Mouse (Mus musculus) intestine, postnatal 0 days (tissue): ENCODE data around the gene 4933415A04Rik. TPM values are rescaled to one million over a fixed set of nuclear protein-coding genes. Genes with fewer than 3 reads are reported as not detected.

Experiments
- ATAC-seq: fragments of 200-750 bp; cut with Nextera tagmentation; 2 replicates; pipeline ENCODE4 v1.8.0; 2017; ENCODE audit warnings: mild to moderate bottlenecking, moderate TSS enrichment, moderate library complexity
- H3K27ac ChIP-seq: fragments of 300-500 bp; sonication (generic); 2 replicates; pipeline ENCODE4 v1.5.1; 2014; ENCODE audit warnings: mild to moderate bottlenecking, low read depth, low read length, moderate library complexity
- H3K27me3 ChIP-seq: fragments of 300-500 bp; sonication (generic); replicated peaks from 2 replicates; pipeline ENCODE4 v1.6.1; 2014; ENCODE audit warnings: low read length, mixed read lengths; ENCODE audit not compliant: control insufficient read depth, insufficient read depth
- H3K36me3 ChIP-seq: fragments of 300-500 bp; sonication (generic); 2 replicates; pipeline ENCODE4 v1.6.1; 2014; ENCODE audit warnings: mild to moderate bottlenecking, moderate library complexity; ENCODE audit not compliant: control insufficient read depth, insufficient read depth
- H3K4me1 ChIP-seq: fragments of 300-500 bp; sonication (generic); replicated peaks from 2 replicates; pipeline ENCODE4 v1.6.1; 2014; ENCODE audit warnings: antibody characterized with exemption, low read length, mixed read lengths; ENCODE audit not compliant: control insufficient read depth, insufficient read depth
- H3K4me2 ChIP-seq: fragments of 300-500 bp; sonication (generic); replicated peaks from 2 replicates; pipeline ENCODE4 v1.6.1; 2014; ENCODE audit warnings: low read depth, mild to moderate bottlenecking, moderate library complexity
- H3K4me3 ChIP-seq: fragments of 300-500 bp; sonication (generic); 2 replicates; pipeline ENCODE4 v1.5.1; 2014; ENCODE audit warnings: low read depth, low read length
- H3K9ac ChIP-seq: fragments of 300-500 bp; sonication (generic); 2 replicates; pipeline ENCODE4 v1.6.1; 2014; ENCODE audit warnings: mild to moderate bottlenecking, low read depth, low read length
- H3K9me3 ChIP-seq: fragments of 300-500 bp; sonication (generic); 2 replicates; pipeline ENCODE4 v1.6.1; 2016; ENCODE audit warnings: mixed run types; ENCODE audit not compliant: control insufficient read depth
- CTCF ChIP-seq: sonication (generic); IDR thresholded peaks from 2 replicates; pipeline ENCODE4 v1.5.1; 2016; ENCODE audit warnings: low read depth, mild to moderate bottlenecking, control low read depth, antibody characterized with exemption, moderate library complexity
- WGBS: fragments of 180-500 bp; shearing (Covaris S2); extraction: QIAGEN DNeasy Blood & Tissue Kit; methylation state at CpG from one replicate; pipeline ENCODE4 v1.1.7; 2014; 5-methylcytosine and 5-hydroxymethylcytosine counted together
- polyA plus RNA-seq: library from polyadenylated mRNA; unstranded; fragments of >200 nt; fragmentation: Nextera tagmentation; extraction: Ambion mirVana; gene quantifications from 2 replicates; pipeline ENCODE4 v1.2.1, GENCODE M21; 2015

Gene 4933415A04Rik
- polyA plus RNA-seq, 1 experiment from 2014 or later = 5.3 TPM

DNA sequence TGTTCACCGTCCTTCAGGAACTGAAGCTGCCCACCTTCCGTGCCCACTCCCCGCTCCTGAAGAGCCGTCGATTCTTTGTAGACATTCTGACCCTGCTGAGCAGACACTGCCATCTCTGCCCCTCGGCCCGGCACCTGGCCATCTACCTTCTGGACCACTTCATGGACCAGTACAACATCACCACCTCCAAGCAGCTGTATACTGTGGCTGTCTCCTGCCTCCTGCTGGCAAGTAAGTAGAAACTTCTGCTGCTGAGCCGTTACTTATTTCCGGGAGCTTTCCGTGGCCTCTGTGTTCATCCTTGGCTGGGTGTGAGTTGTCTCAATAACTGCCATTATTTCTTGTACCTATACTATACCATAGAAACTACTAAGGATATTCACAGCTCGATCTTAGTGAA, 30.3 kb upstream of the 4933415A04Rik start:
- 84% methylated on average over 11 of the region's 11 CpGs for WGBS
- no peak overlapping the region for H3K9ac ChIP-seq
- ATAC-seq = no peak
- H3K36me3 ChIP-seq = peaks cover 39% of the 10 kb centered on the region
- H3K4me3 ChIP-seq = no peak overlapping the region
- no peaks in the 10 kb centered on the region for H3K27me3 ChIP-seq
- peak; percentile 75 for TF ChIP-seq CTCF
- H3K4me1 ChIP-seq = 0 out of 2 replicates have a peak, but pooled peaks cover 3% of the 10 kb centered on the region
- no peaks in the 10 kb centered on the region for H3K9me3 ChIP-seq
- no peak overlapping the region for H3K4me2 ChIP-seq
- H3K27ac ChIP-seq = no peak overlapping the region

DNA sequence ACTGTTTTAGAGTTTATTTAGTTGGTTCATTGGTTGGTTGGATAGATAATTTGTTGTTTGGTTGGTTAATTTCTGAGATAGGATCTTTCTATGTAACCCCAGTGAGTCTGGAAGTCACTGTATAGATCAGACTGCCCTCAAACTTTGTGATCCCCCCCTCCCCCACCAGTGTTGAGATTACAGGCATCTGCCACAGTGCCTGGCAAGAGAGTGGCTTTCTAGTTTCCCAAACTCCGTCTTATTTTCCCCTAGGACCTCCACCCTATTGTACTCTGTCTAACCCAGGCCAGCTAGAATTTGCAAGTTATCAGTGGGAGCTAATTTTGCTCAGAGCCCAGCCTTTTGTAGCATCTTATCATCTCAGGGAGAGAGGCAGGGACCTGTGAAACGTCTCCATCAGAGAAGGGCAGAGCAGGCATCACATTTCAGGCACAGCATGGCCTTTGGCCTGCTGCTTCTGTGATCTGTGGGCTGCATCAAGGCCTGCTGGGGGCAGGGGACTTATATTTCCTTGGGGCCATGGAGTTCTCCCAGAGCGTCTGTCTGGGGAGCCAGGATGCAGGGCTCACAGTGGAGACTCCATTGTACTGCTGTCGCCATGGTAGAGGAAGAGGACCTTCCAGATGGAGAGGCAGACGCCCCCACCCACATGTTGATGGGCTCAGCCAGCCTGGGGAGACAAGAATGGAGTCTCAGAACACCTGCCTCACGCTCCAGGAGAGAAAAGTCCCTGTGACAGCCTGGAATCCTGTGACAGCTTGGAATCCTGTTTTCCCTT, 27.1 kb upstream of the 4933415A04Rik start:
- WGBS = 53% methylated on average over 6 of the region's 6 CpGs
- Histone ChIP-seq H3K4me3 (no peak overlapping the region), H3K27ac (no peak overlapping the region), H3K27me3 (no peaks in the 10 kb centered on the region), H3K9me3 (no peaks in the 10 kb centered on the region), H3K4me1 (no peaks in the 10 kb centered on the region), H3K36me3 (peaks cover 39% of the 10 kb centered on the region), H3K4me2 (no peak overlapping the region), H3K9ac (no peak overlapping the region)
- TF ChIP-seq CTCF = no peak
- ATAC-seq = no peak

DNA sequence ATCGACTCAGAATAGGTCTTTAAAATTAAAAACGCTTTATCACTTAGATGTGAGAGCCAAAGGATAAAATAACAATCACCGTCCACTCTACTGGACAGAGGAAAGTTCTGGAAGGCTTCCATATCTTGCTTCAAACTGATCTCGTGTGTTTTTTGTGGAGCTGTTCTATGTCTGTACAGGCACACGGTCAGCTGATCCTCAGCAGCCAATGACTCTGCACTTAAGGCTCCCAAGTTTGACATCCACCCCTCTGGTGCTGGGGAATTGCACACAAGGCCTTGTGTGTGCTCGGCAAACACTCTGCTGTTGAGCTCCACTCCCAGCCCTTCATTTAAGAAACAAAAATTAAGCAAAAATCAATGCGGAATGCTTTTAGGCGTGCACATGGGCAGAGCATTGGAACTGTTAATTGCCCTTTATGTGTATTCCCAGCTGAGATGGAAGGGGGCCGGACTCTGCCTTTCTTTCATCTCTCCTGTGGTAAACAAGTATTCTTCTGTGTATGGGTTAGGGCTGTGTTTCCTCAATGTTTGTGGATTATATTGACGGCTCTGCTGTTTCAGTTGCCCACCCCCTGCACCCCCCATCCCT, 23.1 kb upstream of the 4933415A04Rik start:
- Histone ChIP-seq H3K4me1 (no peaks in the 10 kb centered on the region), H3K36me3 (peaks cover 12% of the 10 kb centered on the region), H3K9me3 (no peaks in the 10 kb centered on the region), H3K4me3 (no peak overlapping the region), H3K4me2 (no peak overlapping the region), H3K27me3 (no peaks in the 10 kb centered on the region), H3K27ac (no peak overlapping the region), H3K9ac (no peak overlapping the region)
- TF ChIP-seq CTCF = no peak
- WGBS = 59% methylated on average over 10 of the region's 10 CpGs
- no peak for ATAC-seq

DNA sequence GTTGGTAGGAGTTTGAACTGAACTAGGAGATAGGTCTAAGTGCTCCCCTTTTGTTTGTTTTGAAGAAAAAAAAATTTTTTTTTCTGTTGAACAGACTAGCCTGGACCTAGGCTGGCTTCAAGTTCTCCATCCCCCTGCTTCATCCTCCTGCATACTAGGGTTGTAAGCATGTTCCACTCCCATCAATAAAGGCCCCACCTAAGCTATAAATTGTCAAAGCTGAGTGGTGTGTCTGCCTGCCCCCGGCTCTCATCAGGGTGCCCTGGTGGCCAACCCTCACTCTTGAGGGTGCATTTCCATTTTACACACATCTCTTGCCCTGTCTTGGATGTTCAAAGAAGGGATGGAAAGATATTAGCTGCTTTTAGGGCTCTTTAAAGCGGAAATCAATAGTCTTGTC, 21.4 kb upstream of the 4933415A04Rik start:
- Histone ChIP-seq H3K36me3 (peaks cover 9% of the 10 kb centered on the region), H3K27ac (no peak overlapping the region), H3K4me3 (no peak overlapping the region), H3K9ac (no peak overlapping the region), H3K4me1 (no peaks in the 10 kb centered on the region), H3K4me2 (no peak overlapping the region), H3K9me3 (no peaks in the 10 kb centered on the region), H3K27me3 (no peaks in the 10 kb centered on the region)
- ATAC-seq = peak; percentile 36; the same call in 1 of the 2 replicates
- WGBS = 29% methylated on average over 2 of the region's 2 CpGs
- peak; percentile 37 for TF ChIP-seq CTCF

DNA sequence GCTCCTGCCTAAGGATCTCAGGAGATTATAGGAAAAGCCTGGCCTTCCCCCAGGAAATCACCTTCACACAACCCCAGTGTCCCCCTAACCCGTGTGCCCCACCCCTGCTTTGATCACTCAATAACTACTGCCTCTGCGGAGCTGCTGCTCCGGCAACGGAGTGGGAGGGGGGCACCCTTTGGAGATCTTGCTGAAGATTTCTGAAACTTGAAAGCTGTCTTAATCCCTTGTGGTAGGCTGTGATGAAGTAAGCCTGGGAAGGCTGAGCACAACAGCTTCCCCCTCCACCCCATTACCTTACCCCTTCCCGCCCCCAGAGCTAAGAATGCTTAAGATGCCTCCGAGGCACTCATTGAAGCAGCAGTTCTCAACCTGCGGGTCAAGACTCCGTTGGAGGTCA, 21.0 kb upstream of the 4933415A04Rik start:
- H3K9me3 ChIP-seq = no peaks in the 10 kb centered on the region
- peak; percentile 32; the same call in 1 of the 2 replicates for ATAC-seq
- no peak overlapping the region for H3K4me3 ChIP-seq
- peaks cover 5% of the 10 kb centered on the region; the same call in 1 of the 2 replicates for H3K36me3 ChIP-seq
- no peak overlapping the region for H3K27ac ChIP-seq
- H3K4me1 ChIP-seq = no peaks in the 10 kb centered on the region
- H3K27me3 ChIP-seq = no peaks in the 10 kb centered on the region
- no peak for TF ChIP-seq CTCF
- H3K9ac ChIP-seq = no peak overlapping the region
- no peak overlapping the region for H3K4me2 ChIP-seq
- 31% methylated on average over 8 of the region's 8 CpGs for WGBS

DNA sequence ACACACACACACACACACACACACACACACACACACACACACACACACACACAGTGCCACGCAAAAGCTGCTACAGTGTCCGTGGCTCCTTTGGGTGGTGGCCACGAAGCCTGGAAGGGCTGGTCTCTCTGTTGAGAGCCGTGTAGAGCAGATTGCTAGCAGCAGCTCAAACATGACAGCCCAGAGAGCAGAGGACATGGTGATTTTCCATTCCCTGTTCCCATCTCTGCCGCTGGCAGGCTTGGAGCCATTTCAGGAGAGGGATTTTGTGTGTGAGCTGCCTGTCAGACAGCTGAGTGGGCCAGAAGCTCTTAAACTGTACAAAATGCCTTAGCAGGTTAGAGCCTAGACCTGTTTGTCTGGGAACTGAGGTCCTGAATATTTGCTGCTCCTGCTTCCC, 20.1 kb upstream of the 4933415A04Rik start:
- no peak overlapping the region for H3K27ac ChIP-seq
- no peaks in the 10 kb centered on the region for H3K36me3 ChIP-seq

More for the DNA sequence above, 20.1 kb upstream of the 4933415A04Rik start:
- Histone ChIP-seq H3K27me3 (no peaks in the 10 kb centered on the region), H3K4me1 (no peaks in the 10 kb centered on the region), H3K4me3 (no peak overlapping the region), H3K9ac (no peak overlapping the region), H3K4me2 (no peak overlapping the region), H3K9me3 (no peaks in the 10 kb centered on the region)
- ATAC-seq = no peak
- TF ChIP-seq CTCF = no peak
- 69% methylated on average over 5 of the region's 5 CpGs for WGBS
